Mouse (Mus musculus) gastrocnemius, adult 8-10 months (tissue): ENCODE measurements around the gene Iqcg. TPM values are rescaled to one million over a fixed set of nuclear protein-coding genes. Genes with fewer than 3 reads are reported as not detected.

Experiments
- DNase-seq, 2 experiments: peaks; one replicate each; pipeline ENCODE4 v3.0.0; 2022; ENCODE audit warnings: low spot score in 2 of 2
- total RNA-seq, 4 experiments: library from RNA; stranded (reverse); gene quantifications; 2 replicates each; pipeline ENCODE4 v1.2.4; 2022

Gene Iqcg
- total RNA-seq, 4 experiments from 2014 or later: 2.7 to 6.6 (median 3.9) TPM

GRCm38 (mm10) chr16:33053141-33053540, 2.9 kb downstream of the Iqcg start:
- DNase-seq: no peak

- DNase-seq: no peak
These were observed 6.2 kb downstream of the Iqcg start for GRCm38 (mm10) chr16:33049809-33050208.

GRCm38 (mm10) chr16:33048686-33049085, 7.3 kb downstream of the Iqcg start:
- DNase-seq: no peak

DNA sequence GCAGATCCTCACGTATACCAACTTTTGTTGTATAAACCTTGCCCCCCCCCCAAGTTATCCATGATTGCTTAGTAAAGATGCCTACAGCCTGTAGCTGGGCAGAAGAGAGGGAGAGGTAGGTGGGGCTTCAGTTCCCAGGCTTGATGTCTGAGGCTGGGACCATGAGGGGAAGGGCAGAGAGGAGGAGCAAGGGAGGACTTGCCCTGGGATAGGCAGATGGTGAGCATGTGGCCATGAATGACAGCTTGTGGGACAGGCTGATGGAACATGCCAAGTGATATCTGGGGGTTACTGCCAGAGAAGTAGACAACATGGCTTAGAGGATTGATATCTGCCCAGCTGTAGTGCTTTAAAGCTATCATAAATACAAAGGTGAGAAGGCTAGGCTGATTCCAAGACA, 8.0 kb downstream of the Iqcg start:
- no peak for DNase-seq

DNA sequence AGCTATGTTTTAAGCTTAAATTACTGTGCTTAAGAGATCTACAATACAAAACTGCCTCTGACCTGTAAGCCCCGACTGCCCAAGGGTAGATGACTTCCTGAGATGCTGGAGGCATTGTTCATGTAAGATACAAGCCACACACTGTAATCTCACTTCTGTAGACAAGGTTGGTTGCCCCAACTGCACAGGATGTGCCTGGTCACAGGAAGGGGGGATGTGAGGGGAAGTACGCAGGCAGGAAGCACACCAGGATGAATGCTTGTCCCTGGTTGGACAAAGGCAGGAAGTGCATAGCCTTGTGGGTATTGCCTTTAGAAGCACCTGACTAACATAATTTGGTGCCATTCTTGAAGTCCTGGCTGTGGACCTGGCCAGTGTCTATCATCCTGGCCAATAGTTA, 12.8 kb downstream of the Iqcg start:
- DNase-seq: no peak

- DNase-seq: no peak
These were observed 13.3 kb downstream of the Iqcg start for GRCm38 (mm10) chr16:33042682-33043081.

- no peak for DNase-seq
These were observed 20.0 kb downstream of the Iqcg start for GRCm38 (mm10) chr16:33036006-33036405.

GRCm38 (mm10) chr16:33026357-33026756, 29.7 kb downstream of the Iqcg start:
- no peak for DNase-seq

GRCm38 (mm10) chr16:33024456-33025104, 31.4 kb downstream of the Iqcg start:
- no peak for DNase-seq

- peak; percentile 73 to 76 for DNase-seq
These were observed 32.3 kb downstream of the Iqcg start for GRCm38 (mm10) chr16:33023750-33024149.

DNA sequence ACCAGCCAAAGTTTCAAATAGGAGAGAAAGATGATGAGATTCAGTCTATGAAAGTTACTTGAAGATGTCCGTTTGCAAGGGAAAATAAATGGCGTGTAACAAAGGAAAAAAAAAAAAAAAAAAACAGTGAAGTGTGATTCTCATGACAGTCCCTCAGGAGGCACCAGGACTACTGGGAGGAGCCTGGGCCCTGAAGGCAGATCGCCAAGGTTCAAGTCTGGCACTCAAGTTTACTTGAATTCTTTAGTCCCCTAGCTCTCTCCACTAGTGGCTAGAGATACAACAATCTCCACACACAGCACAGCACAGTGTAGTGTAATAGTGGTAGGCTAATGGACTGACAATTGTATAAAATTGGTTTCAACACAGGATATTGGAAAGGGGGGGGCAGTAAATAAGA, 34.6 kb downstream of the Iqcg start:
- DNase-seq: no peak

DNA sequence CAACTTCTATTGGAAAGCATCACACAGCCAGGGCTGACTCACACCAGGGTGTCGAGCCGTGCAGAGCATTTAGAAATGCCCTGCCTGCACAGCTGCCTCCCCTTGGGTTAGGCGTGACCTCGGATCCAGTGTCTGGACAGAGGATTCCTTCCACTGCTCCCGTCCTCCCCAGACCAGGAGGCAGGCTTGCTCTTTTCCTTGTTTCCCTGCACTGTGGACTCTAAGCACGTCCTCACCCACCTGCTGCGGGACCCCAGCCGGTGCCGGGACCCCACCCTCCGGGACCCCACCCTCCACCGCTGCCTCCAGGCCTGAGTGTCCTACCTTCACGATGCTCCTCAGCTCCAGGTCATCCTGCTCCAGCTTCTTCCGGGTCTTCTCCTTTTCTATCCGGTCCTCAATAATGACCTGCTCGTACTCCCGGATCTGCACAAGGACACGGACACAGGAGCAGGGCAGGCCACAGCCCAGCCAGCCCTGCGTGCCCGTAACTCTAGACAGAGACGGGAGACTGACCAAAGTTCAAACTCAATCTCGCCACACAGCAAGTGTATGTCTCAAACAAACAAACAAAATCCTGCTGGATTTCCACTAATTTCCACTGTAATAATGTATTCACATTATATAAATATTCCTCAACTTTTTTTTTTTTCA, 36.8 kb downstream of the Iqcg start:
- DNase-seq: peak; percentile 17 to 20

DNA sequence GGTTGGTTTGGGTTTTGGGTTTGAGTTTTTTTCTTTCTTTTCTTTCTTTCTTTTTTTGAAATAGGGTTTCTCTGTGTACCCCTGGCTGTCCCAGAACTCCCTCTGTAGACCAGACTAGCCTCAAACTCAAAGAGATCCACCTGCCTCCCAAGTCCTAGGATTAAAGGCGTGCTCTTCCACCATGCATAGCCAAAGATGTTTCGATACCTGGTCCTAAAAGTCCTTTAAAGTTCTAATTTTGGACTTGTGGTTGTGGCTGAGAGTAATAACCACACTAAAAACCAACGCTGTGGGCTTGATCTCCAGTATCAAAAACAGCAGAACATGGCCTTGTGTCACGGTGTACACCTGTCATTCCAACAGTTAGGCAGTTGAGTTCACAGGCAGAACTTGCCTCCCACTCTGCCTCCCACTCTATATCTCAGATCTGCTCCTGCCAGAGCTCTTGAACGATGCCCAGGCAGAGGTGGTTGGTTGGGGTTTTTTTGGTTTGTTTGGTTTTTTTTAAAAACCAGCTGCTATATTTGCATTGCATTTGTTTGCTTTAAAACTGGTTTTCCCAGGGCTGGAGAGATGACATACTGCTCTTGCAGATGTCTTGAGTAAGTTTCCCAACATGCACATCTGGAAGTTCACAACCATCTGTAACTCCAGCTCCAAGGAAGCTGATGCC, 38.2 kb downstream of the Iqcg start:
- no peak for DNase-seq

GRCm38 (mm10) chr16:33015986-33016385, 40.0 kb downstream of the Iqcg start:
- no peak for DNase-seq

GRCm38 (mm10) chr16:33015396-33015907, 40.6 kb downstream of the Iqcg start:
- no peak for DNase-seq

DNA sequence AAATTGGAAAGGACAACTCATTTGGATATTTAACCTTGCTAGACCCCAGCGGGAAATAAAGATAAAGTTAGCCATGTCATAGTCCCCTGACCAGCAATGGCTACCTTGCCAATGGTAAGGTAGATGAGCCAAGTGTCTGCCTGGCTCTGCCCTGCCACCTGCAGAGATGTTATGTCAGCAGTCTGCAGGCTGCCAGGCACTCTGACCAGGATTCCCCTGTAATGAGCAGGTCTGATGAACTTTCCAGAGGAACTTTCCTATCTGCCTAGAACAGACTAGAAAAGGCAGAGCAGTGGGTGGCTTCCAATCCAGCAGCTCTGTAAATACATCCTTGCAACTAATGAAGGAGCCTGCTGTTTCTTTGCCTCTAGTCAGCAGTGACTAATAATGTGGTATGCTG, 41.1 kb downstream of the Iqcg start:
- DNase-seq: peak in 1 of 2 experiments; percentile 24

DNA sequence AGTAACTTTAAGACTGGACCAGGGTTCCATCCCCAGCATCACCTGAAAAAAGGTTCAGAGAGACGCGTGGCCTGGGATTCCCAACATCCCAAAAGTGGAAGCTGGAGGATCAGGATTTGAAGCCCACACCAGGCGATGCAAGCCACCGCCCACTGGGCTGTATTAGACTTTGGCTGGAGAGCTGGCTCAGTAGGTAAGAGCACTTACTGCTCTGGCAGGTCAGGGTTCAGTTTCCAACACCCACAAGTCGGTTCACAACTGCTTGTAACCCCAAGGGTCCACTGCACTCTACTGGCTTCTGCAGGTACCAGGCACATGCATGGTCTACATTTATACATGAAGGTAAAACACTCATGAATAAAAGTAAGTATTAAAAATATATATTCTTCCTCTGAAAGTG, 42.2 kb downstream of the Iqcg start:
- no peak for DNase-seq

- no peak for DNase-seq
These were observed 45.9 kb downstream of the Iqcg start for GRCm38 (mm10) chr16:33010166-33010565.

DNA sequence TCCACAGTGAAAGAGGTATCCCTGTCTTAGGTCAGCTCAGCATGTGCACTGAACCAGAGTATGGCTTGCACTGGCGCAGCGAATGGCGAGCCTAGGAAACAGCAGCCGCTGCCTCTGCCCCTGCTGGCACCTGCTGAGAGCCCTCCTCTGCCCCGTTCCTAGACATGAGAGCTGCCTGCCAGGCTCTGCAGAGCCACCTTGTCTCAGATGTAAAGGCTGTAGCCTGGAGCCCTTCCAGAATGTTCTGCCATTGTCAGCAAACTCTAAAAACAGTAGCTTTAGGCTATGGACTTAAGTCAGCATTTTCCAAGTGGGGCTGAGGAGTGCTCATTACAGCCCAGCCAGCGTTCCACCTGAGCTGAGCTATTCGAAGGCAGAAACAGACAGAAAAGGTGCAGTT, 48.6 kb downstream of the Iqcg start:
- no peak for DNase-seq

- no peak for DNase-seq
These were observed 49.1 kb downstream of the Iqcg start for GRCm38 (mm10) chr16:33006888-33007287.

DNA sequence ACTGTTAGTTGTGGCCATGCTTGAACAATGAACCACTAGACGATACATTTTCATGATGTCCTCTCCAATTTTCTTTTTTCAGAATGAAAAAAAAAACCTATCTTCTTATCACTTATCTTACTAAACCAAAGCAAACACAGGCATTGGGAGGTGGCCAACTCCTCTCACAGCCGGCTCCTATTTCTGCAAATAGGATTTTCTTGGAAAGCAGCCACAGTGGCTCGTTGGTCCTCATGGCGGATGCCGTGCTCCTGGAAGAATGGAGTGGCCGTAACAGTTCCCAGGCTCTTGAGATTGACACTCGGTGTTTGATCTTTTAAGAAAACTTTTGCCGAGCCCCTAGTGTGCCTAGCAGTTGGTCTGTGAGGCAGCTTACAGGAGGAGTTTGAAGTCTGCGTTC, 50.8 kb downstream of the Iqcg start:
- DNase-seq: no peak

DNA sequence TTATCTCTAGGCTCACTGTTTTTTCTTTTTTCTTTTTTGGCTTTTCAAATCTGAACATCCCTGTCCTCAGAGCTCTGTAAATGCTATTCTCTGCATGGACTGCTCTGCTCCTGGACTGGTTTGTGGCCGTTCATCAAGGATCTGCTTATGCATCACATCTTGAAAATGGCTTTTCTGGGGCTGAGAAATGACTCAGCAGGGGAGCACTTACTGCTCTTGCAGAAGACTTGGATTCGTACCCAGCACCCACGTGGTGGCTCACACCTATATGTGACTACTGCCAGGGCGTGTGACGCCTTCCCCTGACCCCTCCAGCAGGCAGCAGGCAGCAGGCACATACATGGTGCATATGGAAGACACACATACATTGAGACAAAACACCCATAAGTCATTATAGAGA, 63.9 kb downstream of the Iqcg start:
- DNase-seq: no peak

DNA sequence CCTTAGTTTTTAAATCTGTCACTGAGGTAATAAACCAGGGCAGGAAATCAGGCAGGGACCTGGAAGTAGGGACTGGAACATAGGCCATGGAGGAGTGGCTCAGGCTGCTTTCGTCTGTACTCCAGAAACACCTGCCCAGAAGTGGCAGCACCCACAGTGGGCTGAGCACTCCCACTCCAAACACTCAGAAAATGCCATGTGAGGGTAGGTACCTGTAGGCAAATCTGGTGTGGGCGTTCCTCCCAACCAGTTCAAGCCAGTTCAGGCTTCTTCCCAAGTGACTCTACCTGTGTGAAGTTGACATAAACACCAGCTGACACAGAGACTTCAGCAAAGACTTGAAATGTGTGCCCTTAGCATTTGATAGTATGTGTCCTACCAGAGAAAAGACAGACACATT, 71.4 kb downstream of the Iqcg start:
- no peak for DNase-seq
